Mouse (Mus musculus) lung, postnatal 0 days (tissue): ENCODE measurements at regions not wholly inside any gene's neighbourhood (a gene's known extent, or its start where the extent isn't known, plus 50 kb on each side); places are given as distances from the start of the nearest gene placed in this dataset.
A peak's percentile ranks its signal among the peaks of the same experiment; 100 is the strongest.

Experiments
- ATAC-seq: fragments of 200-750 bp; cut with Nextera tagmentation; 2 replicates; pipeline ENCODE4 v1.8.0; 2017; ENCODE audit warnings: moderate library complexity
- DNase-seq: peaks from one replicate; pipeline ENCODE4 v3.0.0-alpha.2; 2016; ENCODE audit warnings: low spot score
- H3K27ac ChIP-seq: fragments of 300-500 bp; sonication (generic); 2 replicates; pipeline ENCODE4 v1.5.1; 2014; ENCODE audit warnings: antibody characterized with exemption, mild to moderate bottlenecking, low read length, mixed read lengths
- H3K27me3 ChIP-seq: fragments of 300-500 bp; sonication (generic); replicated peaks from 2 replicates; pipeline ENCODE4 v1.6.1; 2014; ENCODE audit warnings: low read length, mixed read lengths; ENCODE audit not compliant: insufficient read depth
- H3K36me3 ChIP-seq: fragments of 300-500 bp; sonication (generic); 2 replicates; pipeline ENCODE4 v1.6.1; 2014; ENCODE audit warnings: low read length, mixed read lengths; ENCODE audit not compliant: insufficient read depth
- H3K4me1 ChIP-seq: fragments of 300-500 bp; sonication (generic); 2 replicates; pipeline ENCODE4 v1.6.1; 2014; ENCODE audit warnings: antibody characterized with exemption, low read depth, low read length, mixed read lengths; ENCODE audit not compliant: insufficient read depth
- H3K4me2 ChIP-seq: fragments of 300-500 bp; sonication (generic); replicated peaks from 2 replicates; pipeline ENCODE4 v1.6.1; 2014; ENCODE audit warnings: low read depth, mild to moderate bottlenecking, low read length, moderate library complexity, mixed read lengths
- H3K4me3 ChIP-seq: fragments of 300-500 bp; sonication (generic); 2 replicates; pipeline ENCODE4 v1.5.1; 2014; ENCODE audit warnings: low read depth, low read length
- H3K9ac ChIP-seq: fragments of 300-500 bp; sonication (generic); replicated peaks from 2 replicates; pipeline ENCODE4 v1.6.1; 2014; ENCODE audit warnings: low read depth, mild to moderate bottlenecking
- H3K9me3 ChIP-seq: fragments of 300-500 bp; sonication (generic); 2 replicates; pipeline ENCODE4 v1.6.1; 2016; ENCODE audit warnings: low read length, mixed read lengths
- CTCF ChIP-seq: IDR thresholded peaks from 2 replicates; pipeline ENCODE4 v1.5.1; 2016; ENCODE audit warnings: antibody characterized with exemption, mild to moderate bottlenecking
- EP300 ChIP-seq: IDR thresholded peaks from 2 replicates; pipeline ENCODE4 v1.6.1; 2016; ENCODE audit warnings: antibody characterized with exemption, mild to moderate bottlenecking, control low read depth
- WGBS: fragments of 180-500 bp; shearing (Covaris S2); extraction: QIAGEN DNeasy Blood & Tissue Kit; methylation state at CpG from one replicate; pipeline ENCODE4 v1.1.7; 2014; 5-methylcytosine and 5-hydroxymethylcytosine counted together

- H3K4me2 ChIP-seq = no peak overlapping the region
- no peaks in the 10 kb centered on the region for H3K4me1 ChIP-seq
- no peaks in the 10 kb centered on the region for H3K9me3 ChIP-seq
- DNase-seq = no peak
- H3K27me3 ChIP-seq = no peaks in the 10 kb centered on the region
- TF ChIP-seq EP300 = no peak
- no peak for TF ChIP-seq CTCF
- H3K9ac ChIP-seq = no peak overlapping the region
- no peak for ATAC-seq
- no peak overlapping the region for H3K27ac ChIP-seq
- no peak overlapping the region for H3K4me3 ChIP-seq
- 29% methylated on average over 6 of the region's 6 CpGs for WGBS
- H3K36me3 ChIP-seq = no peaks in the 10 kb centered on the region
Measured at GRCm38 (mm10) chr8:88039286-88039685, 79.3 kb upstream of the Cnep1r1 start.

- Histone ChIP-seq H3K9me3 (no peaks in the 10 kb centered on the region), H3K36me3 (no peaks in the 10 kb centered on the region), H3K4me1 (no peaks in the 10 kb centered on the region), H3K27me3 (no peaks in the 10 kb centered on the region), H3K9ac (no peak overlapping the region), H3K27ac (no peak overlapping the region), H3K4me2 (no peak overlapping the region), H3K4me3 (no peak overlapping the region)
- TF ChIP-seq CTCF = no peak
- TF ChIP-seq EP300 = no peak
- ATAC-seq (no peak), DNase-seq (no peak)
- WGBS = 76% methylated on average over 2 of the region's 2 CpGs
Measured at GRCm38 (mm10) chr8:88037994-88038393, 78.6 kb upstream of the Zfp423 start.

DNA sequence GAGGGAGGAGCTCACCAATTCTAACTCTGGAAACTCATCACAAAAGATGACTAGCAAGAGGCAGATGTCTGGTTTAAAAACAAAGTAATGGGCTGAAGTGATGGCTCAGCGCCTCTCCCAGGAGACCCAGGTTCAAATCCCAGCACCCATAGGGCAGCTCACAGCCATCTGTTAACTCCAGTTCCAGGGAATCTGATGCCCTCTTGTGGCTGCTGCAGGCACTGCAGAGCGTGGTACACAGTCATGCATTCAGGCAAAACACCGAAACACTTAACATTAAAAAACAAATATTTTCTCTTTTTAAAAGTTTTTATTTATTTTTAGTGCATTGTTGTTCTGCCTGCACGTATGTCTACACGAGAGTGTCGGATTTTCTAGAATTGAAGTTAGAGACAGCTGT lies 73.7 kb upstream of the Zfp423 start:
- Histone ChIP-seq H3K27ac (no peak overlapping the region), H3K9me3 (no peaks in the 10 kb centered on the region), H3K4me3 (no peak overlapping the region), H3K36me3 (no peaks in the 10 kb centered on the region), H3K4me1 (no peaks in the 10 kb centered on the region), H3K4me2 (no peak overlapping the region), H3K9ac (no peak overlapping the region), H3K27me3 (no peaks in the 10 kb centered on the region)
- DNase-seq (no peak), ATAC-seq (no peak)
- WGBS = 63% methylated on average over 6 of the region's 6 CpGs
- TF ChIP-seq CTCF = peak; percentile 65
- TF ChIP-seq EP300 = no peak

DNA sequence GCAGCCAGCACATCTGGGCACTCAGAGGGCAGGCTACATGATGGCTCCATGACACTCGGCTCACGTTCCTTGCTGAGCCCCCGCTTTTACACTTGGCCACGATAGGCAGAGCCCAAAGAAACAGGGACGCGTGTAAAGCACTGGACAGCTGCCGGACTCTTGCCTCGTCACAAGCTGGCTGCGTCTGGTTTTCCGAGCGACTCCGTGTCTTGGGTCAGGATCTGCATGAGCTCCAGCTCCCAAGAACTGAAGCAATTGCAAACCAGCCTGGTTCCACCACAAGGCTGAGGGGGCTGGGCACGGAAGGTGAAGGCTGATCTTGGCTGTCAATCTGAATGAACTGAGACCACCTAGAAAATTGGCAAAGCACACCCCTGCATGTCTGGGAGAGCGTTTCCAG lies 65.1 kb upstream of the Zfp423 start:
- DNase-seq (peak; percentile 8), ATAC-seq (0 out of 2 replicates have a peak, but pooled peaks have one; percentile 19)
- H3K4me3 ChIP-seq = no peak overlapping the region
- no peak overlapping the region for H3K4me2 ChIP-seq
- H3K36me3 ChIP-seq = no peaks in the 10 kb centered on the region
- no peak overlapping the region for H3K9ac ChIP-seq
- WGBS = 58% methylated on average over 14 of the region's 14 CpGs
- no peaks in the 10 kb centered on the region for H3K4me1 ChIP-seq
- H3K27ac ChIP-seq = no peak overlapping the region
- no peaks in the 10 kb centered on the region for H3K9me3 ChIP-seq
- TF ChIP-seq CTCF = no peak
- no peak for TF ChIP-seq EP300
- no peaks in the 10 kb centered on the region for H3K27me3 ChIP-seq

DNA sequence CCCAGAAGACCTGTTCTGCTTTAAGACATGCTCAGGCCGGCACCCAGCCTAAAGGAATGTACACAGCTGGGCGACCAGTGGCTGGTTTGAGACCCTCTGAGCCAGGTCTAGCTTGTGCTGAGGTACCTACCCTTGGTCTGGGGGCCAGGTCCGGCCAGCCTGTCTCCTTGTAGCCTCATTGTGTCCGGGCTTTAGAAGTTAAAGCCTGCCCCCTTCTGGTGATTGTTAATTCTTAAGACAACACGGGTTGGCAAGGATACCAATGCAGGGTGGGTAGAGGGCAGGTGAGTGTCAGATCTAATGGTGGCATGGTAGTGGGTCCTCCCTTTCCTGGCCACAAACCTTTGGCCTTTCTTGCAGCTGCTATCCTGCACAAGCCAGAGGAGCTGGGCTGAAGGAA lies 64.0 kb upstream of the Zfp423 start:
- ATAC-seq (no peak), DNase-seq (peak; percentile 66)
- no peak overlapping the region for H3K4me2 ChIP-seq
- no peak overlapping the region for H3K4me3 ChIP-seq
- H3K9ac ChIP-seq = no peak overlapping the region
- H3K27me3 ChIP-seq = no peaks in the 10 kb centered on the region
- H3K36me3 ChIP-seq = no peaks in the 10 kb centered on the region
- peak; percentile 75 for TF ChIP-seq CTCF
- TF ChIP-seq EP300 = no peak
- no peaks in the 10 kb centered on the region for H3K9me3 ChIP-seq
- 17% methylated on average over 5 of the region's 5 CpGs for WGBS
- H3K27ac ChIP-seq = no peak overlapping the region
- H3K4me1 ChIP-seq = no peaks in the 10 kb centered on the region

- H3K4me3 ChIP-seq = no peak overlapping the region
- TF ChIP-seq EP300 (no peak), CTCF (no peak)
- H3K27ac ChIP-seq = no peak overlapping the region
- DNase-seq (no peak), ATAC-seq (no peak)
- H3K9me3 ChIP-seq = no peaks in the 10 kb centered on the region
- no peaks in the 10 kb centered on the region for H3K27me3 ChIP-seq
- H3K36me3 ChIP-seq = no peaks in the 10 kb centered on the region
- H3K4me2 ChIP-seq = no peak overlapping the region
- 83% methylated on average over 16 of the region's 16 CpGs for WGBS
- no peaks in the 10 kb centered on the region for H3K4me1 ChIP-seq
- H3K9ac ChIP-seq = no peak overlapping the region
Measured at GRCm38 (mm10) chr8:88022776-88023385, 63.5 kb upstream of the Zfp423 start.
